Mouse (Mus musculus): Measurements from ENCODE around the gene Gm20388. TPM values are rescaled to one million over a fixed set of nuclear protein-coding genes. Genes with fewer than 3 reads are reported as not detected.
"Not testable (repeated sequence)": the region's sequence is repeated elsewhere in the genome, so short reads cannot be mapped to it uniquely, and the experiment has no call there.

The Gm20388 gene
- total and polyA plus RNA-seq, 3 experiments: 0.02 to 0.05 TPM; not detected in 1

- peak overlapping the region; percentile 66; the same call in 1 of the 2 replicates for H3K4me3 ChIP-seq (ENCODE audit: low read depth, low read length)
- ATAC-seq (ENCODE audit: extremely low read depth, insufficient number of reproducible peaks, low FRiP score, poor library complexity, severe bottlenecking) (no peak), DNase-seq (ENCODE audit: low spot score) (no peak)
- peaks cover 98% of the 10 kb centered on the region for H3K36me3 ChIP-seq (replicated peaks)
- peaks cover 98% of the 10 kb centered on the region for H3K4me1 ChIP-seq (ENCODE audit: insufficient read depth, low read depth, low read length)
- H3K9me3 ChIP-seq (replicated peaks): no peaks in the 10 kb centered on the region
- H3K27me3 ChIP-seq (ENCODE audit: insufficient read depth, low read length): no peaks in the 10 kb centered on the region
- TF ChIP-seq GATA2 (IDR thresholded peaks at IDR 0.05; ENCODE audit: borderline replicate concordance, low read depth, low read length) (no peak), POLR2AphosphoS5 (IDR thresholded peaks at IDR 0.05; ENCODE audit: insufficient replicate concordance, low read depth, low read length) (no peak)
Observed at GRCm38 (mm10) chr8:122322126-122322525, 2411.5 kb downstream of the Gm20388 start.

- H3K4me1 ChIP-seq (ENCODE audit: insufficient read depth, low read depth, low read length): peaks cover 98% of the 10 kb centered on the region
- TF ChIP-seq POLR2AphosphoS5 (IDR thresholded peaks at IDR 0.05; ENCODE audit: insufficient replicate concordance, low read depth, low read length) (no peak), GATA1 (IDR thresholded peaks at IDR 0.05; ENCODE audit: borderline replicate concordance, low read length) (no peak), GATA2 (IDR thresholded peaks at IDR 0.05; ENCODE audit: borderline replicate concordance, low read depth, low read length) (no peak), CTCF (IDR thresholded peaks at IDR 0.05; ENCODE audit: low read depth, low read length) (no peak), TAL1 (conservative IDR thresholded peaks at IDR 0.05; ENCODE audit: low read depth, low read length) (no peak; the same call in 1 of the 2 replicates)
- ATAC-seq (ENCODE audit: extremely low read depth, insufficient number of reproducible peaks, low FRiP score, poor library complexity, severe bottlenecking): peak; percentile 31
- no peak for DNase-seq (ENCODE audit: low spot score)
- no peaks in the 10 kb centered on the region for H3K27me3 ChIP-seq (ENCODE audit: insufficient read depth, low read length)
- H3K36me3 ChIP-seq (replicated peaks): peaks cover 97% of the 10 kb centered on the region
- H3K4me3 ChIP-seq (ENCODE audit: low read depth, low read length): peak overlapping the region; percentile 66; the same call in 1 of the 2 replicates
- no peaks in the 10 kb centered on the region for H3K9me3 ChIP-seq (replicated peaks)
Observed at GRCm38 (mm10) chr8:122322792-122323191, 2412.2 kb downstream of the Gm20388 start.

- not testable (repeated sequence) for ATAC-seq (ENCODE audit: extremely low read depth, insufficient number of reproducible peaks, low FRiP score, poor library complexity, severe bottlenecking)
Observed at GRCm38 (mm10) chr8:122323951-122324402, 2413.3 kb downstream of the Gm20388 start.

GRCm38 (mm10) chr8:122325196-122325595, 2414.6 kb downstream of the Gm20388 start:
- H3K36me3 ChIP-seq (replicated peaks): peaks cover 98% of the 10 kb centered on the region
- H3K4me1 ChIP-seq (ENCODE audit: insufficient read depth, low read depth, low read length): peaks cover 98% of the 10 kb centered on the region
- ATAC-seq (ENCODE audit: extremely low read depth, insufficient number of reproducible peaks, low FRiP score, poor library complexity, severe bottlenecking): no peak
- TF ChIP-seq GATA2 (IDR thresholded peaks at IDR 0.05; ENCODE audit: borderline replicate concordance, low read depth, low read length) (no peak), TAL1 (conservative IDR thresholded peaks at IDR 0.05; ENCODE audit: low read depth, low read length) (no peak), CTCF (IDR thresholded peaks at IDR 0.05; ENCODE audit: low read depth, low read length) (no peak), GATA1 (IDR thresholded peaks at IDR 0.05; ENCODE audit: borderline replicate concordance, low read length) (no peak), POLR2AphosphoS5 (IDR thresholded peaks at IDR 0.05; ENCODE audit: insufficient replicate concordance, low read depth, low read length) (no peak)
- H3K4me3 ChIP-seq (ENCODE audit: low read depth, low read length): no peak overlapping the region; the same call in 1 of the 2 replicates
- DNase-seq (ENCODE audit: low spot score): no peak
- peaks cover 10% of the 10 kb centered on the region; the same call in 1 of the 2 replicates for H3K27me3 ChIP-seq (ENCODE audit: insufficient read depth, low read length)
- no peaks in the 10 kb centered on the region for H3K9me3 ChIP-seq (replicated peaks)

More at GRCm38 (mm10) chr8:122323951-122324402, 2413.3 kb downstream of the Gm20388 start:
- Histone ChIP-seq H3K36me3 (replicated peaks) (peaks cover 97% of the 10 kb centered on the region), H3K4me1 (ENCODE audit: insufficient read depth, low read depth, low read length) (peaks cover 98% of the 10 kb centered on the region), H3K4me3 (ENCODE audit: low read depth, low read length) (peak overlapping the region; percentile 65; the same call in 1 of the 2 replicates)
- not testable (repeated sequence) for H3K9me3 ChIP-seq (replicated peaks); H3K27me3 ChIP-seq (ENCODE audit: insufficient read depth, low read length); DNase-seq (ENCODE audit: low spot score)

- H3K27me3 ChIP-seq (ENCODE audit: insufficient read depth, low read length): peaks cover 10% of the 10 kb centered on the region; the same call in 1 of the 2 replicates
- H3K36me3 ChIP-seq (replicated peaks): peaks cover 98% of the 10 kb centered on the region
- no peak overlapping the region; the same call in 1 of the 2 replicates for H3K4me3 ChIP-seq (ENCODE audit: low read depth, low read length)
- no peak for TF ChIP-seq POLR2AphosphoS5 (IDR thresholded peaks at IDR 0.05; ENCODE audit: insufficient replicate concordance, low read depth, low read length)
- no peak for TF ChIP-seq TAL1 (conservative IDR thresholded peaks at IDR 0.05; ENCODE audit: low read depth, low read length)
- no peak for TF ChIP-seq GATA1 (IDR thresholded peaks at IDR 0.05; ENCODE audit: borderline replicate concordance, low read length)
- H3K9me3 ChIP-seq (replicated peaks): no peaks in the 10 kb centered on the region
- H3K4me1 ChIP-seq (ENCODE audit: insufficient read depth, low read depth, low read length): peaks cover 98% of the 10 kb centered on the region
- DNase-seq (ENCODE audit: low spot score) (no peak), ATAC-seq (ENCODE audit: extremely low read depth, insufficient number of reproducible peaks, low FRiP score, poor library complexity, severe bottlenecking) (no peak)
Observed at GRCm38 (mm10) chr8:122326114-122326542, 2415.5 kb downstream of the Gm20388 start.

- no peak for TF ChIP-seq TAL1 (conservative IDR thresholded peaks at IDR 0.05; ENCODE audit: low read depth, low read length)
- TF ChIP-seq CTCF (IDR thresholded peaks at IDR 0.05; ENCODE audit: low read depth, low read length): no peak
- TF ChIP-seq GATA1 (IDR thresholded peaks at IDR 0.05; ENCODE audit: borderline replicate concordance, low read length): no peak
- no peak; the same call in 1 of the 2 replicates for TF ChIP-seq POLR2AphosphoS5 (IDR thresholded peaks at IDR 0.05; ENCODE audit: insufficient replicate concordance, low read depth, low read length)
- no peak for TF ChIP-seq GATA2 (IDR thresholded peaks at IDR 0.05; ENCODE audit: borderline replicate concordance, low read depth, low read length)
- DNase-seq (ENCODE audit: low spot score): no peak
- Histone ChIP-seq H3K4me1 (ENCODE audit: insufficient read depth, low read depth, low read length) (peaks cover 90% of the 10 kb centered on the region), H3K27me3 (ENCODE audit: insufficient read depth, low read length) (peaks cover 10% of the 10 kb centered on the region; the same call in 1 of the 2 replicates), H3K36me3 (replicated peaks) (peaks cover 98% of the 10 kb centered on the region), H3K9me3 (replicated peaks) (peaks cover 7% of the 10 kb centered on the region), H3K4me3 (ENCODE audit: low read depth, low read length) (no peak overlapping the region; the same call in 1 of the 2 replicates)
- ATAC-seq (ENCODE audit: extremely low read depth, insufficient number of reproducible peaks, low FRiP score, poor library complexity, severe bottlenecking): no peak
Observed at GRCm38 (mm10) chr8:122329072-122329471, 2418.4 kb downstream of the Gm20388 start.

Measured in G1E (cell line).